Mouse (Mus musculus) megakaryocyte, embryonic 14.5 days (primary cell): ENCODE measurements around the gene Nectin1.

ENCODE experiments used
- FLI1 ChIP-seq: IDR thresholded peaks from 2 replicates; pipeline ENCODE4 v1.6.1; 2012; ENCODE audit warnings: low read length, inconsistent platforms, mixed read lengths
- GATA1 ChIP-seq: IDR thresholded peaks from 3 replicates; pipeline ENCODE4 v1.6.1; 2012; ENCODE audit warnings: mixed read lengths, low read length, inconsistent platforms, borderline replicate concordance

DNA sequence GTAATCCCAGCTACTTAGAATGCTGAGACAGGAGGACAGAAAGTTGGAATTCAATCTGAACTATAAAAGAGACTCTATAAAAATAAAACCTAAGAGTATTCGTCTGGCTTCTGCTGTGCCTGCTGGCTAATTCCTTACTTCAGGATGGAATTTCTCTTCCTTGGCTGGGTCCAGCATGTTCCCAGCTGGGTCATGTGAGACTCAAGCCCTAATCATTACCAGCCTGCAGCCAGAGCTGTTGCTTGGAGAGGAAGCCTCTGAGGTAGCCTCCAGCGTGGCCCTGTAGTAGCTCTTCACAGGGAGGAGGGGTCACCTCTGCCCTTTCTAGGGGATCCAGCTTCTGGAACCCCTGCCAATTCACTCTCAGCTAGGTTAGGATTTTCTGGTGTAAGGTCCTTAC, 94.8 kb downstream of the Nectin1 start:
- TF ChIP-seq GATA1 (no peak), FLI1 (no peak)
